ENCODE assay signal across 26 mouse cellular contexts in the genomic region with DNA sequence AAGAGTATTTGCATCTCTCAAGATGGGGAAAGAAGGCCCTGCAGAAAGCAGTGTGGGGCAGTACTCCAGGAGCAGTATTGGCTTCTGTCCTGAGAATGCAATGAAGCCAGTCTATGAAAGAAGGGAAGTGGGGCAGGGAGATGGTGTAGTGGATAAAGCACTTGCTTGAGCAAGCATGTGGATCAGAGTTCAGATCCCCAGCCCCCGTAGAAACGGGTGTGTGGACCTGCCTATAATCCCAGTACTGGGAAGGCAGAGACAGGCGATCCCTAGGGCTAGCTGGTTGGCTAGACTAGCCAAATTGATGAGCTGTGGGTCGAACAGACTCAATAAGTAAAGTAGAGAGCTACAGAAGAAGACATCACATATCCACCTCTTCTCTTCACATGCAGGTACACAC.
DNase-seq lines count a peak whose midpoint lies in the region; ATAC-seq and TF ChIP-seq lines count a peak whose summit lies in the region.
"Had no signal": no experiment of that assay in that cellular context is flagged by ENCODE, and none has a peak within 500 bp of the region (broad histone marks: within the 10 kb centered on the region; RNA-seq: fewer than 3 reads in every experiment).

No protein-coding gene starts in this region.

- no peaks in the 10 kb centered on the region for H3K36me3 ChIP-seq in heart, adult 2 months (ENCODE audit: control insufficient read depth, insufficient read depth, low read length)
- H3K36me3 ChIP-seq in hindbrain, embryonic 10.5 days = no peaks in the 10 kb centered on the region
- no peaks in the 10 kb centered on the region for H3K36me3 ChIP-seq in hindbrain, embryonic 11.5 days (ENCODE audit: control insufficient read depth, insufficient read depth, low read length)
- H3K36me3 ChIP-seq in midbrain, embryonic 11.5 days (ENCODE audit: control insufficient read depth, insufficient read depth, low read length) = no peaks in the 10 kb centered on the region
- H3K36me3 ChIP-seq in midbrain, embryonic 14.5 days (ENCODE audit: control insufficient read depth, insufficient read depth, low read length) = no peaks in the 10 kb centered on the region
- no peaks in the 10 kb centered on the region for H3K36me3 ChIP-seq in forebrain, embryonic 10.5 days (replicated peaks)
- H3K36me3 ChIP-seq: embryonic facial prominence, embryonic 13.5 days; embryonic facial prominence, embryonic 15.5 days; forebrain, embryonic 15.5 days; G1E had no signal

- no peak overlapping the region for H3K27ac ChIP-seq in heart, adult 2 months
- peak overlapping the region; percentile 80 for H3K27ac ChIP-seq in hindbrain, embryonic 10.5 days
- H3K27ac ChIP-seq in hindbrain, embryonic 11.5 days (ENCODE audit: low read depth, low read length) = no peak overlapping the region
- no peak overlapping the region for H3K27ac ChIP-seq in midbrain, embryonic 11.5 days (ENCODE audit: low read depth, low read length)
- H3K27ac ChIP-seq in midbrain, embryonic 14.5 days (replicated peaks; ENCODE audit: low read depth, low read length) = no peak overlapping the region
- no peak overlapping the region for H3K27ac ChIP-seq in forebrain, embryonic 10.5 days
- H3K27ac ChIP-seq: embryonic facial prominence, embryonic 13.5 days; embryonic facial prominence, embryonic 15.5 days; forebrain, embryonic 15.5 days had no signal

- no peaks in the 10 kb centered on the region for H3K79me2 ChIP-seq in heart, adult 2 months (replicated peaks; ENCODE audit: control insufficient read depth, insufficient read depth, low read length)

- H3K4me1 ChIP-seq in heart, adult 2 months (ENCODE audit: control insufficient read depth, insufficient read depth, low read length) = no peaks in the 10 kb centered on the region
- H3K4me1 ChIP-seq in hindbrain, embryonic 10.5 days (replicated peaks) = peaks cover 27% of the 10 kb centered on the region
- H3K4me1 ChIP-seq in hindbrain, embryonic 11.5 days (replicated peaks; ENCODE audit: control insufficient read depth, insufficient read depth, low read length) = no peaks in the 10 kb centered on the region
- H3K4me1 ChIP-seq in midbrain, embryonic 11.5 days (ENCODE audit: control insufficient read depth, insufficient read depth, low read length) = peaks cover 11% of the 10 kb centered on the region
- peaks cover 12% of the 10 kb centered on the region for H3K4me1 ChIP-seq in midbrain, embryonic 14.5 days (ENCODE audit: control insufficient read depth, insufficient read depth, low read length)
- H3K4me1 ChIP-seq in forebrain, embryonic 10.5 days = peaks cover 27% of the 10 kb centered on the region

- no peaks in the 10 kb centered on the region for H3K9me3 ChIP-seq in hindbrain, embryonic 10.5 days
- no peaks in the 10 kb centered on the region for H3K9me3 ChIP-seq in hindbrain, embryonic 11.5 days (ENCODE audit: control insufficient read depth, low read length)
- H3K9me3 ChIP-seq in midbrain, embryonic 11.5 days (ENCODE audit: control insufficient read depth, low read length) = no peaks in the 10 kb centered on the region
- no peaks in the 10 kb centered on the region for H3K9me3 ChIP-seq in midbrain, embryonic 14.5 days (ENCODE audit: control insufficient read depth, low read length)
- H3K9me3 ChIP-seq in forebrain, embryonic 10.5 days = no peaks in the 10 kb centered on the region
- H3K9me3 ChIP-seq: embryonic facial prominence, embryonic 13.5 days; embryonic facial prominence, embryonic 15.5 days; forebrain, embryonic 13.5 days; forebrain, embryonic 15.5 days; G1E had no signal

- no peak for TF ChIP-seq CTCF in heart, adult 2 months (IDR thresholded peaks at IDR 0.05)

- intact Hi-C loops in heart, adult 2 months (cut with DNase I) = no loop called here

- H3K27me3 ChIP-seq in heart, adult 2 months (ENCODE audit: control insufficient read depth, insufficient read depth, low read length) = no peaks in the 10 kb centered on the region
- H3K27me3 ChIP-seq in hindbrain, embryonic 10.5 days (ENCODE audit: insufficient read depth, poor library complexity, severe bottlenecking) = no peaks in the 10 kb centered on the region
- no peaks in the 10 kb centered on the region for H3K27me3 ChIP-seq in hindbrain, embryonic 11.5 days (ENCODE audit: control insufficient read depth, insufficient read depth, low read length)
- H3K27me3 ChIP-seq in midbrain, embryonic 11.5 days (ENCODE audit: control insufficient read depth, insufficient read depth, low read length) = no peaks in the 10 kb centered on the region
- H3K27me3 ChIP-seq in midbrain, embryonic 14.5 days (ENCODE audit: control insufficient read depth, insufficient read depth, low read length) = no peaks in the 10 kb centered on the region
- H3K27me3 ChIP-seq in forebrain, embryonic 10.5 days (ENCODE audit: poor library complexity, severe bottlenecking) = peaks cover 32% of the 10 kb centered on the region; the same call in 1 of the 2 replicates
- H3K27me3 ChIP-seq: CH12.LX; embryonic facial prominence, embryonic 13.5 days; embryonic facial prominence, embryonic 15.5 days; forebrain, embryonic 13.5 days; forebrain, embryonic 15.5 days had no signal

- no peak overlapping the region for H3K4me3 ChIP-seq in heart, adult 2 months
- H3K4me3 ChIP-seq in hindbrain, embryonic 10.5 days = no peak overlapping the region
- H3K4me3 ChIP-seq in hindbrain, embryonic 11.5 days (ENCODE audit: low read depth, low read length) = no peak overlapping the region
- H3K4me3 ChIP-seq in midbrain, embryonic 11.5 days (ENCODE audit: low read depth, low read length) = no peak overlapping the region
- no peak overlapping the region for H3K4me3 ChIP-seq in midbrain, embryonic 14.5 days (replicated peaks; ENCODE audit: low read depth, low read length)
- H3K4me3 ChIP-seq in forebrain, embryonic 10.5 days = no peak overlapping the region
- H3K4me3 ChIP-seq: embryonic facial prominence, embryonic 13.5 days; embryonic facial prominence, embryonic 15.5 days; erythroblast, embryonic 14.5 days; forebrain, embryonic 13.5 days; forebrain, embryonic 15.5 days had no signal

- WGBS in heart, adult 2 months = 80% methylated on average over 4 of the region's 4 CpGs
- WGBS in hindbrain, embryonic 10.5 days = 89% methylated on average over 4 of the region's 4 CpGs
- 84% methylated on average over 4 of the region's 4 CpGs for WGBS in hindbrain, embryonic 11.5 days
- 81% methylated on average over 4 of the region's 4 CpGs for WGBS in midbrain, embryonic 11.5 days
- WGBS in midbrain, embryonic 14.5 days = 89% methylated on average over 4 of the region's 4 CpGs
- WGBS in forebrain, embryonic 10.5 days = 82% methylated on average over 4 of the region's 4 CpGs

- no peak for TF ChIP-seq EP300 in heart, adult 2 months (IDR thresholded peaks at IDR 0.05; ENCODE audit: insufficient read depth, low read depth, low read length)

- no peak overlapping the region for H3K9ac ChIP-seq in heart, adult 2 months (ENCODE audit: low read depth, low read length)
- H3K9ac ChIP-seq in hindbrain, embryonic 11.5 days (ENCODE audit: low read depth, low read length) = no peak overlapping the region
- H3K9ac ChIP-seq in midbrain, embryonic 11.5 days (ENCODE audit: low read length) = no peak overlapping the region
- H3K9ac ChIP-seq in midbrain, embryonic 14.5 days (replicated peaks; ENCODE audit: low read length) = no peak overlapping the region
- H3K9ac ChIP-seq: embryonic facial prominence, embryonic 13.5 days; embryonic facial prominence, embryonic 15.5 days; forebrain, embryonic 13.5 days; forebrain, embryonic 15.5 days had no signal

- ATAC-seq in hindbrain, embryonic 11.5 days (ENCODE audit: low FRiP score) = no peak
- ATAC-seq in midbrain, embryonic 11.5 days (ENCODE audit: low FRiP score) = 0 out of 2 replicates have a peak, but pooled peaks have one; percentile 6
- ATAC-seq in midbrain, embryonic 14.5 days (ENCODE audit: low FRiP score, low TSS enrichment) = no peak
- ATAC-seq: CD4-positive, CD25-positive, alpha-beta regulatory T cell, adult 4 months; forebrain, embryonic 13.5 days; forebrain, embryonic 15.5 days had no signal

- H3K4me2 ChIP-seq in hindbrain, embryonic 11.5 days (replicated peaks; ENCODE audit: low read depth, low read length) = no peak overlapping the region
- no peak overlapping the region for H3K4me2 ChIP-seq in midbrain, embryonic 11.5 days
- H3K4me2 ChIP-seq in midbrain, embryonic 14.5 days (ENCODE audit: low read length) = no peak overlapping the region
- H3K4me2 ChIP-seq: embryonic facial prominence, embryonic 13.5 days; embryonic facial prominence, embryonic 15.5 days; forebrain, embryonic 13.5 days; forebrain, embryonic 15.5 days had no signal

- no peak for TF ChIP-seq POLR2A in heart, adult 2 months (IDR thresholded peaks at IDR 0.05; ENCODE audit: insufficient read depth, low read depth, low read length)

- DNase-seq in heart, adult 11 months = peak; percentile 77
- no peak for DNase-seq in heart, adult 2 months
- no peak for DNase-seq in hindbrain, embryonic 10.5 days (ENCODE audit: low spot score)
- DNase-seq in hindbrain, embryonic 11.5 days (ENCODE audit: low spot score) = no peak
- no peak for DNase-seq in midbrain, embryonic 11.5 days (ENCODE audit: low spot score, missing footprints)
- DNase-seq in midbrain, embryonic 14.5 days = no peak
- DNase-seq in forebrain, embryonic 10.5 days (ENCODE audit: extremely low spot score, low spot score) = no peak
- DNase-seq: adrenal gland, adult 2 months; adrenal gland, postnatal 10 days; adrenal gland, postnatal 25 days; B cell, adult 2 months; cerebellum, adult 11 months; cerebellum, adult 18-20 months; cerebellum, adult 8-10 months; cerebellum, adult 9-11 months; cerebellum, postnatal 14 days; cerebellum, postnatal 36 days; embryo, embryonic 11 days had no signal
